Mouse (Mus musculus) E14TG2a.4 (cell line): ENCODE data around the gene Tshz2.

Source experiments
- H3K27me3 ChIP-seq: 2 replicates; pipeline ENCODE4 v1.6.1; 2014; ENCODE audit warnings: low read length, control low read depth; ENCODE audit not compliant: insufficient read depth
- H3K36me3 ChIP-seq: 2 replicates; pipeline ENCODE4 v1.6.1; 2014; ENCODE audit warnings: low read length, control low read depth; ENCODE audit not compliant: insufficient read depth
- H3K4me1 ChIP-seq: replicated peaks from 2 replicates; pipeline ENCODE4 v1.6.1; 2014; ENCODE audit warnings: low read depth, low read length, control low read depth
- H3K4me3 ChIP-seq: replicated peaks from 2 replicates; pipeline ENCODE4 v1.5.1; 2014; ENCODE audit warnings: mild to moderate bottlenecking, low read length
- H3K9me3 ChIP-seq: 2 replicates; pipeline ENCODE4 v1.6.1; 2014; ENCODE audit warnings: low read length, control low read depth
- CTCF ChIP-seq: conservative IDR thresholded peaks from 2 replicates; pipeline ENCODE4 v1.5.1; 2014; ENCODE audit warnings: low read length
- NANOG ChIP-seq: IDR thresholded peaks from 2 replicates; pipeline ENCODE4 v1.6.1; 2014; ENCODE audit warnings: borderline replicate concordance, low read length, mixed read lengths
- POU5F1 ChIP-seq: IDR thresholded peaks from 2 replicates; pipeline ENCODE4 v1.6.1; 2014; ENCODE audit warnings: low read length, borderline replicate concordance

Gene Tshz2

DNA sequence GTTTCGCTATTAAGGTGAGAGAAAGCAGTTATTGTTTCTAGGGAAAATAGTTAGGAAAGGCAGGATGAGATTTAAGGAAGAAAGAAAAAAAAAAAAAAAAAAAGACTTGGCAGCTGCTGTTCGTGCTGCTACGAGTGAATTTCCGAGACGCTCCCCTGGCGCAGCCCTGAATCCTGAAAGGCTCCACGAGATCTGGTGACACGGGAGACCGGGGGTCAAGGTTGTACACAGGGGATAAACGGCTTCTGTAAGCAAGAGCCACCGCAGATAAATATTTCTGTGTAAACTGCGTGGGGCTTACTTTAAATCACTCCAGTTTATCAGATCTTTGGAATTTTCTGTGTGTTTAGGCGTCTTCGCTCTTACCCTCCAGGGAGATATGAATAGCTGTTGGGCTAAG lies 8.7 kb downstream of the Tshz2 start:
- TF ChIP-seq POU5F1 (no peak), CTCF (no peak), NANOG (no peak)
- Histone ChIP-seq H3K9me3 (no peaks in the 10 kb centered on the region), H3K27me3 (peaks cover 29% of the 10 kb centered on the region), H3K4me3 (no peak overlapping the region), H3K36me3 (no peaks in the 10 kb centered on the region), H3K4me1 (no peaks in the 10 kb centered on the region)

DNA sequence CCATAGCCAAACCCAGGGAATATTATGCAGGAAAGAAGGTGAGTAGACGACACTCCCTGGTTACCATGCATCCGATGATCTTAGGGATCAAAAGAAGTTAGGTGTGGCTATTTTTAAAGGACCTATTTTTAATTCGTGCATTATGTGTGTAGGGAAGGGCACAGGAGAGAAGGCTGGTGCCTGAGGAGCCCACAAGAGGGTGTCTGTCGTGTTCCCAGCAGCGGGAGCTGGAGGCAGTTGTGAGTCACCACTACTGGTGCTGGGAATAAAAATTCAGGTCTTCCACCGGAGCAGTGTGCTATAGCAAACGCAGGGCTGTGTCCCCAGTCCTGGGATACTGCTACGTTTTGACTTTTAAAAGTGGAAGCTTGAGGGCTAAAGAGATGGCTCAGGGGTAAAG lies 9.6 kb downstream of the Tshz2 start:
- no peaks in the 10 kb centered on the region for H3K9me3 ChIP-seq
- H3K4me1 ChIP-seq, result no peaks in the 10 kb centered on the region
- peaks cover 35% of the 10 kb centered on the region for H3K27me3 ChIP-seq
- TF ChIP-seq POU5F1 (no peak), CTCF (no peak), NANOG (no peak)
- no peak overlapping the region for H3K4me3 ChIP-seq
- H3K36me3 ChIP-seq, result no peaks in the 10 kb centered on the region

- TF ChIP-seq NANOG (no peak), POU5F1 (no peak), CTCF (no peak)
- Histone ChIP-seq H3K27me3 (peaks cover 27% of the 10 kb centered on the region), H3K4me1 (no peaks in the 10 kb centered on the region), H3K36me3 (no peaks in the 10 kb centered on the region), H3K9me3 (no peaks in the 10 kb centered on the region), H3K4me3 (no peak overlapping the region)
These were observed 14.3 kb downstream of the Tshz2 start for GRCm38 (mm10) chr2:169647091-169647490.

GRCm38 (mm10) chr2:169649262-169649885 lies 16.6 kb downstream of the Tshz2 start:
- peaks cover 24% of the 10 kb centered on the region for H3K27me3 ChIP-seq
- H3K9me3 ChIP-seq, result no peaks in the 10 kb centered on the region
- no peaks in the 10 kb centered on the region for H3K36me3 ChIP-seq
- TF ChIP-seq NANOG, result no peak
- no peak for TF ChIP-seq POU5F1
- TF ChIP-seq CTCF, result no peak
- no peak overlapping the region for H3K4me3 ChIP-seq
- no peaks in the 10 kb centered on the region for H3K4me1 ChIP-seq

DNA sequence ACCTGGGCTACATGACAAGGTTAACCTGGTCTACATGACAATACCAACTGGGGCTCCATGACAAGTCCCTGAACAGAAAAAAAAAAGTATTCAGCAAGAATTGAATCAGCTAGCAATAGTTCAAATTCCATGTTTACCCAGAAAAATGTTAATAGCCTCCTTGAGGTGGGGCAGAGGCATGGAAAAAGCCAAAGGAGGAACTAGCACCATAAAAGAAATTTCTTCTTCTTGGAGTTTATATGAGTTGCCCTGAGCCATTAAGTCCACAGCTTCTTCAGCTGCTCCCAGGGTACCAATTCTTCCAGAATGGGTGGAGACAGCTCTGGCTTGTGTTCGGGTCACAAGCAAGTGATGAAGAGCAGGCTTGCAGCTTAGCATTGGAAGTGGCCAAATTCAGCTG lies 20.5 kb downstream of the Tshz2 start:
- TF ChIP-seq POU5F1 (no peak), CTCF (no peak), NANOG (no peak)
- no peak overlapping the region for H3K4me3 ChIP-seq
- no peaks in the 10 kb centered on the region for H3K4me1 ChIP-seq
- no peaks in the 10 kb centered on the region for H3K36me3 ChIP-seq
- H3K27me3 ChIP-seq, result no peaks in the 10 kb centered on the region
- no peaks in the 10 kb centered on the region for H3K9me3 ChIP-seq

GRCm38 (mm10) chr2:169663792-169664191 lies 31.0 kb downstream of the Tshz2 start:
- peaks cover 5% of the 10 kb centered on the region; the same call in 1 of the 2 replicates for H3K27me3 ChIP-seq
- no peaks in the 10 kb centered on the region for H3K9me3 ChIP-seq
- no peaks in the 10 kb centered on the region for H3K4me1 ChIP-seq
- no peak overlapping the region for H3K4me3 ChIP-seq
- H3K36me3 ChIP-seq, result no peaks in the 10 kb centered on the region
- no peak for TF ChIP-seq NANOG
- no peak for TF ChIP-seq POU5F1
- no peak for TF ChIP-seq CTCF

- no peaks in the 10 kb centered on the region for H3K36me3 ChIP-seq
- no peak for TF ChIP-seq NANOG
- TF ChIP-seq POU5F1, result no peak
- TF ChIP-seq CTCF, result no peak
- no peak overlapping the region for H3K4me3 ChIP-seq
These were observed 38.5 kb downstream of the Tshz2 start for GRCm38 (mm10) chr2:169671264-169671663.

DNA sequence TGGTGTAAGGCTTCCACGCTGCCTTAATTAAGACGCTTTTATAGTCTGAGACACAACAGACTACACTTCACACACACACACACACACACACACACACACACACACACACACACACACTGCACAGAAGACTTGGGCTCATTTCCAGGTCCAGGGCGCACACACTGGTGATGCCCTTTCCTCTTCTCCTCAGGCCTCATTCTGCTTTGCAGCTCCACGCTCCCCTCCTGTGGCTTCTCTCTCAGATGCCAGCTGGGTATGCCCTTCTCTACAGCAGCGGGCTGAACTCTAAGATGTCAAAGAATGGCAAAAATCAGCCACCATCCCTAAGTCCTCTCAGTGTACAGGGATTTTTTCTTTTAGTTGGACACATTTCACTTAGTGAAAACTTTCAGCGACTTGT lies 41.0 kb downstream of the Tshz2 start:
- H3K4me1 ChIP-seq, result no peaks in the 10 kb centered on the region

More at GRCm38 (mm10) chr2:169671264-169671663, 38.5 kb downstream of the Tshz2 start:
- peaks cover 19% of the 10 kb centered on the region for H3K27me3 ChIP-seq
- no peaks in the 10 kb centered on the region for H3K9me3 ChIP-seq
- no peaks in the 10 kb centered on the region for H3K4me1 ChIP-seq

DNA sequence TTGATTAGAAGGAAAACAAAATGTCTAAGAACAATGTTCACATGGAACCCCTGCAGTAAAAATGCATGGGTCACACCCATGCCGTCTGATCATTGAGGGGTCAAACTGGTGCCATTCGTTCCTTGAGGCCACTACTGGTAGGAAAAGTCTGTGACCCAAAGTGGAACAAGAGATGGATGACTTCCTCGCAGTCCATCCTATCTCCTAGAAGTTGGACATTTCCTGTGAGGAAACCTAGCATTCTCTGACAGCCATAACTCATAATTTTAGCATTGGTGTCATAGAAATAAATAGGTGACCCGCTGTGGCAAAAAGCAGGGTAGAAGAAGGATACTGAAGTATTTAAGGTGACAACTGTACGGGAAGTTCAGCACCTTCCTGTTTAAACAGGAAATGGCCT lies 41.4 kb downstream of the Tshz2 start:
- Histone ChIP-seq H3K9me3 (no peaks in the 10 kb centered on the region), H3K4me3 (no peak overlapping the region), H3K36me3 (no peaks in the 10 kb centered on the region), H3K27me3 (peaks cover 18% of the 10 kb centered on the region), H3K4me1 (no peaks in the 10 kb centered on the region)
- TF ChIP-seq POU5F1, result no peak
- no peak for TF ChIP-seq NANOG
- no peak for TF ChIP-seq CTCF

More for the DNA sequence above, 41.0 kb downstream of the Tshz2 start:
- Histone ChIP-seq H3K36me3 (no peaks in the 10 kb centered on the region), H3K27me3 (peaks cover 16% of the 10 kb centered on the region), H3K9me3 (no peaks in the 10 kb centered on the region), H3K4me3 (no peak overlapping the region)
- TF ChIP-seq CTCF (no peak), POU5F1 (no peak), NANOG (no peak)
